Mouse (Mus musculus) brain, embryonic 14.5 days (tissue): ENCODE data around the gene Lsm14b. TPM values are rescaled to one million over a fixed set of nuclear protein-coding genes. Genes with fewer than 3 reads are reported as not detected.
A peak's percentile ranks its signal among the peaks of the same experiment; 100 is the strongest.

Source experiments
- DNase-seq: peaks from one replicate; pipeline ENCODE4 v3.0.0-alpha.2; 2011; ENCODE audit warnings: low read depth
- CTCF ChIP-seq: fragments of 200-500 bp; IDR thresholded peaks from 2 replicates; pipeline ENCODE4 v1.5.1; 2012; ENCODE audit warnings: inconsistent platforms, mild to moderate bottlenecking, moderate library complexity, borderline replicate concordance; ENCODE audit not compliant: insufficient read depth, insufficient read length; ENCODE audit errors: extremely low read depth
- POLR2A ChIP-seq: fragments of 200-500 bp; IDR thresholded peaks from 2 replicates; pipeline ENCODE4 v1.6.1; 2012; ENCODE audit warnings: mild to moderate bottlenecking, inconsistent platforms, borderline replicate concordance; ENCODE audit not compliant: poor library complexity, insufficient read depth, insufficient read length, severe bottlenecking; ENCODE audit errors: extremely low read depth
- polyA plus RNA-seq: library from polyadenylated mRNA; depleted of rRNA; stranded (reverse); fragments of >200 nt; gene quantifications from 2 replicates; pipeline ENCODE4 v1.2.3, GENCODE M21; 2012; rRNA removed

Gene Lsm14b
- 177 TPM in 2 replicates for polyA plus RNA-seq

DNA sequence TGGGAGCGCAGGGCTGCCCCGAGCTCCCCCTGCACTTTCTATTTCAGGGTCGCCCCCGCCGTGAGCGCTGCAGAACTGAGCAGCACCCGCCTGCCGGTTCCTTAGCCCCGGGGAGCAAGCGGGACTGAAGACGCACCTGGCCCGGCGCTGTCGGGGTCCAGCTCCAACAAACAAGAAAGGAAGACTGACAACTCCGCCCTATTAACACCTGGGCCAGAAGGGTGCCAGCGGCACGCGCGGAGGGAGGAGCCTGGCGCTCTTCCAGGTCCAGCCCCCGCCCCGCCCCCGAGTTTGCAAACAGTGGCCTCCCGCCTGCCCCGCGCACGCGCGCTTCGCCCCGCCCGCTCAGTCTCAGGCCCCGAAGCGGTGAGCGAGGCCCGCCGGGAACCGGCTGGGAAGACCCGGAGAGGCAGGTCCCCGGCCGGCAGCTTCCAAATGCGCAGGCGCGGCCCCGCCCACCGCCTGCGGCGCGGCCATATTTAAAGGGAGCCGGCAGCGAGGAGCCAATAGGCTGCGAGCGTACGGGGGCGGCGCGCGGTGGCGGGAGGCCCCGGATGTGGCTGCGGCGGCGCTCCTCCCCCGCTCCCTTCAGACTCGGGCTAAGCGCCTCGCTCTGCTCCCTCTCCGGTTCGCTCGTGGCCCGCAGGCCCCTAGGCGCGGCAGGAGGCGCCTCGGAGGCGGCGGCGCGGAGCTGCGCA, at the start of gene Lsm14b:
Gene Lsm14b, plus strand, starts transcription at position 587 of the 698 bp plus-strand sequence.
- peak; percentile 99 for DNase-seq
- TF ChIP-seq CTCF (no peak), POLR2A (peak; percentile 89)

- peak; percentile 17 for DNase-seq
- no peak for TF ChIP-seq POLR2A
- no peak for TF ChIP-seq CTCF
Observed at GRCm38 (mm10) chr2:179975851-179976250, 48.9 kb upstream of the Lsm14b start.

DNA sequence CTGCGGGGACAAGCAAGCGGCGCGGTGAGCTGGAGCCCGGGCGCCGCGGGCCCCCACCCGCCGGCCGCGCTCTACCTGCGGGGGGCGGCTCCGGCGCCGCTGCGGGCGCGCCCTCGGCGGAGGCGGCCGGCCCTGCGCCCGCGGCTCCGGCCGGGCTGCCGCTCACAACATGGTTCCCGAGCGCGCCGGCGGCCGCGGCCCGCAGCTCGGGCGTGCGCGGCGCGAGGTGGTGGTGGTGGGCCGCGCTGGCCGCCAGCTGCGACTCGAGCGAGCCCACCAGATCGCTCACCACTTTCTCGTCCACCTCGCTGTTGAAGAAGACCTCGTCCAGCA, 48.5 kb upstream of the Lsm14b start:
- DNase-seq, result no peak
- TF ChIP-seq POLR2A (no peak), CTCF (no peak)

- peak; percentile 94 for DNase-seq
- TF ChIP-seq POLR2A (peak; percentile 100), CTCF (no peak)
Observed at GRCm38 (mm10) chr2:179976628-179977343, 48.0 kb upstream of the Lsm14b start, which contains the start of gene Taf4. TSS of gene Taf4 (minus strand) at chr2:179976646.

DNA sequence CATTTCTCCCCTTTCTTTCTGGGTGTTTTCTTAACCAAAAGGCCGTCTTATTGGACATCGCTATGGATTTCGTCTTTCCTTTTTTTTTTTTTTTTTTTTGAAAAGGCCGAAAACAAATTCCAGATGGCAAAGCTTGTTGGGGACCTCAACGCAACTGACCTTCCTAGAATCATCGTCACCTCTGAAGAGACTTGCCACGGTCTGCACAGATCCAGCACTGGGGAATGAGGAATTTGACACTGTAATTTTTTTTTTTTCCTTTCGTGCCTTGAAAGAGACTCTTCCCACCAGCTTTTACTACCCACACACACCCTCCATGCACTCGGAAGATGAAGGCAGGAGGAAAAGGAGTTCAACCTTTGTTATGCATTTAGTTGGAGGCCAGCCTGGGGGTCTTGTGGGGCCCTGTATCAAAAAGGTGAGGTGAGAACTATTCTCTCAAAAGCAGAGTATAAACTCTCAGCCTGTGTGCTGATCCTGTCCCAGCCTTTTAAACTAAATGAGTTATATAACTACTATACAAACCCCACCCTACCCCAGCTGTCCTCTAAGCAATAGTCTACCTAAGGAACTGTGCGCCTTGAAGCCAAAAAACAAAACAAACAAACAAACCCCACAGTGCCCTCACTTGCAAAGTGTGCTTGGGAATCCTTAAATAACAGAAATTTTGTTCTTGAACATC, 47.3 kb upstream of the Lsm14b start:
- TF ChIP-seq CTCF, result no peak
- DNase-seq, result no peak

GRCm38 (mm10) chr2:179978250-179978649, 46.5 kb upstream of the Lsm14b start:
- no peak for DNase-seq
- TF ChIP-seq POLR2A (no peak), CTCF (no peak)

DNA sequence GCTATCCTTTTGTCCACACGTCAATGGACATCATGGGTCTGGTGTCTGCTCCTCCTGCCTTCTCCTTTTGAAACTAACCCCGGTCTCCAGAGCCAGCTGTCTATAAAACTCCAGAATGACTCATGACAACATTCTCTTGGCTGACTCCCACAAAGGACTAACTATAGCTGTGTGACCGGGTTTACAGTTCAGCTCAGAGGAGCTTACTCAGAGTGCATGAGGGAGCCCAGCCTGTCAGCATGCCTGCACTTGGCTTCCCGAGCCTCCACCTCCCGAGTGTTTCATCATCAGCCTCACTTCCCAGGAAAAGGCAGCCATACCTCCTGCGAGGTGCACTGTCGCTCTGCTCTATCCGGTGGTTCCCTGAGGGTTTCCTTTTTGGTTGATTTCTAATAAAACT, 45.0 kb upstream of the Lsm14b start:
- TF ChIP-seq CTCF (no peak), POLR2A (no peak)

GRCm38 (mm10) chr2:179980616-179981015, 44.2 kb upstream of the Lsm14b start:
- no peak for DNase-seq
- TF ChIP-seq POLR2A (no peak), CTCF (no peak)

More for the DNA sequence above, 45.0 kb upstream of the Lsm14b start:
- no peak for DNase-seq

DNA sequence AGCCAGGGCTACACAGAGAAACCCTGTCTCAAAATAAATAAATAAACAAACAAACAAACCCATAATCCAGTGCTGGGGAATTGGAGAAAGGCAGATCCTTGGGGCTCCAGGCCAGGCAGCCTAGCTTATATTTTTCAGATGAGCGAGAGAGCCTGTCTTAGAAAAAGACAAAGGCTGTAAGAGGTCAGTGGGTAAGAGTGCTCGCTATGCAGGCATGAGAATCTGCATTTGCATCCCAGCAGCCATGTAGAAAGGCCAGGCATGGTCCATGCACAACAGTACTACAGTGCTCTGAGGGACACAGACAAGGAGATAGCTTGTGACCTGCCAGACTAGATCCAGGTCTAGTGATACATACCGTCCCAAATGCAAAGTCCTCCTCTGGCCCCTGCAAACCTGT, 42.1 kb upstream of the Lsm14b start:
- no peak for TF ChIP-seq POLR2A
- TF ChIP-seq CTCF, result no peak
- no peak for DNase-seq

DNA sequence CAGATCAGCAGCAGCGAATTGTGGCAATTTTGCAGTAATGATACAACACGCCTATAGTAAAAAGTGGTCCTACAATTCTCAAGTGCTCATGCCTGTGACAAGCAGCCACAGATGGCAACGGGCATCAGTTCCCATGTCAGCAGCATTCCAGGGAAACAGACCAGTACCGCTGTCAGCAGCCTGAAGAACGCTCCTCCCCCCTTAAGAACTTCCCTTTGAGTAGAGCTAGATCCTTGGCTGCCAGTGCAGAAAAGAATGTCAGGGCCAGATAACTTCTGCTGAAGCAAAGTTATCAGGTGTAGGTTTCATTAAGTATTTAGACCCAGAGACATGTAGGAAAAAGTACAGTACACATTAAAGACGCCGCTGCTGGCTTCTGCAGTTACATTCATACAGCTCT, 40.0 kb upstream of the Lsm14b start:
- TF ChIP-seq CTCF (no peak), POLR2A (no peak)
- peak; percentile 37 for DNase-seq

- TF ChIP-seq POLR2A (no peak), CTCF (no peak)
- no peak for DNase-seq
Observed at GRCm38 (mm10) chr2:179985695-179986094, 39.1 kb upstream of the Lsm14b start.
